Comparison of ENCODE assay signal across 30 mouse cellular contexts in genomic region chr5:113466536-113466935, GRCm38 (mm10). TPM values are rescaled to one million over a fixed set of nuclear protein-coding genes. Genes with fewer than 3 reads are reported as not detected.
DNase-seq lines count a peak whose midpoint lies in the region; ATAC-seq lines count a peak whose summit lies in the region.
"Had no signal": no experiment of that assay in that cellular context is flagged by ENCODE, and none has a peak within 500 bp of the region (broad histone marks: within the 10 kb centered on the region; RNA-seq: fewer than 3 reads in every experiment).

No protein-coding gene starts in this region.

- no peaks in the 10 kb centered on the region for H3K36me3 ChIP-seq in forebrain, embryonic 10.5 days (replicated peaks)
- no peaks in the 10 kb centered on the region for H3K36me3 ChIP-seq in forebrain, embryonic 13.5 days (ENCODE audit: poor library complexity, severe bottlenecking)
- no peaks in the 10 kb centered on the region for H3K36me3 ChIP-seq in midbrain, embryonic 12.5 days
- H3K36me3 ChIP-seq in midbrain, embryonic 11.5 days (ENCODE audit: control insufficient read depth, insufficient read depth, low read length) = no peaks in the 10 kb centered on the region
- no peaks in the 10 kb centered on the region for H3K36me3 ChIP-seq in limb, embryonic 10.5 days
- H3K36me3 ChIP-seq: hindbrain, embryonic 15.5 days; limb, embryonic 13.5 days; lung, embryonic 15.5 days; midbrain, embryonic 15.5 days; stomach, embryonic 15.5 days had no signal

- peaks cover 71% of the 10 kb centered on the region for H3K27me3 ChIP-seq in forebrain, embryonic 10.5 days (ENCODE audit: poor library complexity, severe bottlenecking)
- peaks cover 19% of the 10 kb centered on the region for H3K27me3 ChIP-seq in forebrain, embryonic 13.5 days
- peaks cover 36% of the 10 kb centered on the region for H3K27me3 ChIP-seq in midbrain, embryonic 12.5 days
- H3K27me3 ChIP-seq in midbrain, embryonic 11.5 days (ENCODE audit: control insufficient read depth, insufficient read depth, low read length) = no peaks in the 10 kb centered on the region
- peaks cover 24% of the 10 kb centered on the region for H3K27me3 ChIP-seq in limb, embryonic 10.5 days (ENCODE audit: low read depth, poor library complexity, severe bottlenecking)
- H3K27me3 ChIP-seq: hindbrain, embryonic 15.5 days; midbrain, embryonic 15.5 days had no signal

- no peak for ATAC-seq in forebrain, embryonic 13.5 days
- ATAC-seq in midbrain, embryonic 12.5 days (ENCODE audit: low FRiP score, low read depth) = no peak
- no peak for ATAC-seq in midbrain, embryonic 11.5 days (ENCODE audit: low FRiP score)
- ATAC-seq: activated CD4-positive, CD25-positive, alpha-beta regulatory T cell, adult 4 months; inflammation-experienced regulatory T-cells, adult 6 months; midbrain, embryonic 15.5 days had no signal

- H3K9me3 ChIP-seq in forebrain, embryonic 10.5 days = no peaks in the 10 kb centered on the region
- no peaks in the 10 kb centered on the region for H3K9me3 ChIP-seq in forebrain, embryonic 13.5 days (replicated peaks)
- no peaks in the 10 kb centered on the region for H3K9me3 ChIP-seq in midbrain, embryonic 12.5 days
- H3K9me3 ChIP-seq in midbrain, embryonic 11.5 days (ENCODE audit: control insufficient read depth, low read length) = no peaks in the 10 kb centered on the region
- H3K9me3 ChIP-seq in limb, embryonic 10.5 days (replicated peaks) = no peaks in the 10 kb centered on the region
- H3K9me3 ChIP-seq: hindbrain, embryonic 15.5 days; limb, embryonic 13.5 days; lung, embryonic 15.5 days; midbrain, embryonic 15.5 days; stomach, embryonic 15.5 days had no signal

- H3K4me2 ChIP-seq in forebrain, embryonic 13.5 days = no peak overlapping the region
- no peak overlapping the region for H3K4me2 ChIP-seq in midbrain, embryonic 12.5 days (replicated peaks)
- H3K4me2 ChIP-seq in midbrain, embryonic 11.5 days = no peak overlapping the region
- H3K4me2 ChIP-seq: hindbrain, embryonic 15.5 days; limb, embryonic 13.5 days; liver, embryonic 11.5 days; lung, embryonic 15.5 days; midbrain, embryonic 15.5 days; stomach, embryonic 15.5 days had no signal

- H3K27ac ChIP-seq in forebrain, embryonic 10.5 days = peak overlapping the region; percentile 67; the same call in 1 of the 2 replicates
- no peak overlapping the region for H3K27ac ChIP-seq in forebrain, embryonic 13.5 days
- H3K27ac ChIP-seq in midbrain, embryonic 12.5 days (replicated peaks) = 0 out of 2 replicates have a peak overlapping the region, but pooled peaks have one; percentile 17
- H3K27ac ChIP-seq in midbrain, embryonic 11.5 days (ENCODE audit: low read depth, low read length) = no peak overlapping the region
- H3K27ac ChIP-seq in limb, embryonic 10.5 days = peak overlapping the region; percentile 84; the same call in 1 of the 2 replicates
- H3K27ac ChIP-seq: hindbrain, embryonic 15.5 days; limb, embryonic 13.5 days; lung, embryonic 15.5 days; stomach, embryonic 15.5 days had no signal

- no peak overlapping the region for H3K4me3 ChIP-seq in forebrain, embryonic 10.5 days
- H3K4me3 ChIP-seq in forebrain, embryonic 13.5 days = no peak overlapping the region
- no peak overlapping the region for H3K4me3 ChIP-seq in midbrain, embryonic 12.5 days
- no peak overlapping the region for H3K4me3 ChIP-seq in midbrain, embryonic 11.5 days (ENCODE audit: low read depth, low read length)
- no peak overlapping the region for H3K4me3 ChIP-seq in limb, embryonic 10.5 days
- H3K4me3 ChIP-seq: hindbrain, embryonic 15.5 days; limb, embryonic 13.5 days; lung, embryonic 15.5 days; midbrain, embryonic 15.5 days; myocyte; stomach, embryonic 15.5 days had no signal

- H3K4me1 ChIP-seq in forebrain, embryonic 10.5 days = peaks cover 58% of the 10 kb centered on the region
- H3K4me1 ChIP-seq in forebrain, embryonic 13.5 days = peaks cover 36% of the 10 kb centered on the region
- peaks cover 42% of the 10 kb centered on the region for H3K4me1 ChIP-seq in midbrain, embryonic 12.5 days
- peaks cover 35% of the 10 kb centered on the region for H3K4me1 ChIP-seq in midbrain, embryonic 11.5 days (ENCODE audit: control insufficient read depth, insufficient read depth, low read length)
- peaks cover 55% of the 10 kb centered on the region for H3K4me1 ChIP-seq in limb, embryonic 10.5 days

- no peak for DNase-seq in forebrain, embryonic 10.5 days (ENCODE audit: extremely low spot score, low spot score)
- DNase-seq in midbrain, embryonic 11.5 days (ENCODE audit: low spot score, missing footprints) = no peak
- no peak for DNase-seq in limb, embryonic 10.5 days (ENCODE audit: low spot score)
- peak; percentile 82 for DNase-seq in retina, postnatal 7 days (ENCODE audit: low read depth, low spot score)
- DNase-seq in gastrocnemius, adult 8-10 months (ENCODE audit: low spot score in 2 of 2) = no peak
- DNase-seq: adrenal gland, adult 2 months; adrenal gland, postnatal 36 days; cerebellum, adult 18-20 months; cerebellum, postnatal 14 days; forebrain, postnatal 0 days; gastrocnemius, postnatal 10 days; heart, postnatal 14 days; kidney, adult 11 months; kidney, postnatal 14 days; layer of hippocampus, adult 9-11 months; right cerebral cortex, postnatal 14 days had no signal

- H3K9ac ChIP-seq in forebrain, embryonic 13.5 days = no peak overlapping the region
- no peak overlapping the region for H3K9ac ChIP-seq in midbrain, embryonic 12.5 days (replicated peaks)
- H3K9ac ChIP-seq in midbrain, embryonic 11.5 days (ENCODE audit: low read length) = no peak overlapping the region
- H3K9ac ChIP-seq: forebrain, postnatal 0 days; hindbrain, embryonic 15.5 days; limb, embryonic 13.5 days; lung, embryonic 15.5 days; midbrain, embryonic 15.5 days; stomach, embryonic 15.5 days had no signal

- WGBS in forebrain, embryonic 10.5 days = 20% methylated on average over 6 of the region's 6 CpGs
- 17% methylated on average over 6 of the region's 6 CpGs for WGBS in forebrain, embryonic 13.5 days
- 17% methylated on average over 6 of the region's 6 CpGs for WGBS in midbrain, embryonic 12.5 days
- WGBS in midbrain, embryonic 11.5 days = 13% methylated on average over 6 of the region's 6 CpGs
- WGBS in limb, embryonic 10.5 days = 75% methylated on average over 6 of the region's 6 CpGs

RNA-seq across cellular contexts. Expression of gene Wscd2, which starts 23.6 kb away (rescaled TPM):
- 3.9 and 4.5 TPM in 2 replicates for polyA plus RNA-seq in forebrain, embryonic 10.5 days (2016; fragmentation: Nextera tagmentation; extraction: Ambion mirVana)
- 4.7 and 6.9 TPM in 2 replicates for polyA plus RNA-seq in forebrain, embryonic 13.5 days (2015; fragmentation: Nextera tagmentation; extraction: Ambion mirVana)
- polyA plus RNA-seq in midbrain, embryonic 12.5 days (2016; fragmentation: Nextera tagmentation; extraction: Ambion mirVana) = 14.2 and 16.0 TPM in 2 replicates
- polyA plus RNA-seq in midbrain, embryonic 11.5 days (2014; fragmentation: Nextera tagmentation; extraction: Ambion mirVana) = 8.0 and 9.1 TPM in 2 replicates
- polyA plus RNA-seq in limb, embryonic 10.5 days (2016; fragmentation: Nextera tagmentation; extraction: Ambion mirVana) = 1.5 and 2.0 TPM in 2 replicates
- under 1 TPM; 0.13 to 0.29 (median 0.15) TPM for total RNA-seq in gastrocnemius, adult 8-10 months (2022)
- total RNA-seq: granulocyte monocyte progenitor cell, adult 5-6 weeks; megakaryocyte progenitor cell, adult 5-6 weeks had no signal
- polyA plus RNA-seq: C2C12, myocyte had no signal

Comparison
In these comparisons a context has a peak if more than half of its experiments do, and no peak if none do; other contexts are left out.
1. H3K27ac ChIP-seq: peak in forebrain, embryonic 10.5 days (single experiment), midbrain, embryonic 12.5 days (single experiment) and limb, embryonic 10.5 days (single experiment); none in forebrain, embryonic 13.5 days (single experiment) and midbrain, embryonic 11.5 days (single experiment).